Mouse (Mus musculus) central nervous system, embryonic 18 days (tissue): ENCODE results near the gene Ms4a6d. TPM values are rescaled to one million over a fixed set of nuclear protein-coding genes. Genes with fewer than 3 reads are reported as not detected.

Experiments used
- polyA plus RNA-seq: library from polyadenylated mRNA; depleted of rRNA; stranded (reverse); fragments of >200 nt; gene quantifications from 2 replicates; pipeline ENCODE4 v1.2.3, GENCODE M21; 2012; rRNA removed

Gene Ms4a6d
- 0.87 and 1.7 TPM in 2 replicates for polyA plus RNA-seq

GRCm38 (mm10) chr19:11604603-11605002 lies at the start of gene Ms4a6d:
Ms4a6d (minus strand) TSS chr19:11604849.

GRCm38 (mm10) chr19:11640732-11641131 lies 36.1 kb upstream of the Ms4a6d start, which contains the start of gene Ms4a3:
Ms4a3 (minus strand) TSS chr19:11640851.

GRCm38 (mm10) chr19:11623551-11623950 lies 18.9 kb upstream of the Ms4a6d start, which contains the start of gene Ms4a2:
Ms4a2 (minus strand) TSS chr19:11623719.

Other genes starting within 250 kb of the Ms4a6d start
- 0.16 and 0.26 TPM in 2 replicates for gene Ms4a4a, start 229.3 kb downstream of the Ms4a6d start, polyA plus RNA-seq
- 0.03 TPM in 1 of 2 replicates, not detected in the other for gene Ms4a4c, start 200.1 kb downstream of the Ms4a6d start, polyA plus RNA-seq
- gene Ms4a4b, start 161.3 kb downstream of the Ms4a6d start, polyA plus RNA-seq, result 0.09 TPM in 1 of 2 replicates, not detected in the other
- gene Ms4a6c, start 135.5 kb downstream of the Ms4a6d start, polyA plus RNA-seq, result 1.3 and 1.4 TPM in 2 replicates
- 0.08 TPM in 1 of 2 replicates, not detected in the other for gene Gm8369, start 118.9 kb downstream of the Ms4a6d start, polyA plus RNA-seq
- 1.4 and 1.8 TPM in 2 replicates for gene Ms4a6b, start 88.3 kb downstream of the Ms4a6d start, polyA plus RNA-seq
- gene Ms4a4d, start 68.0 kb downstream of the Ms4a6d start, polyA plus RNA-seq, result 0.14 TPM in 1 of 2 replicates, not detected in the other
- gene Ms4a2, start 18.9 kb upstream of the Ms4a6d start, polyA plus RNA-seq, result 0.08 and 0.11 TPM in 2 replicates
- gene Ms4a3, start 36.0 kb upstream of the Ms4a6d start, polyA plus RNA-seq, result 0.17 TPM in 1 of 2 replicates, not detected in the other
- gene Oosp2, start 55.7 kb upstream of the Ms4a6d start, polyA plus RNA-seq, result not detected in 2 replicates
- not detected in 2 replicates for gene Oosp1, start 86.3 kb upstream of the Ms4a6d start, polyA plus RNA-seq
- gene Oosp3, start 92.2 kb upstream of the Ms4a6d start, polyA plus RNA-seq, result not detected in 2 replicates
- gene Gif, start 142.7 kb upstream of the Ms4a6d start, polyA plus RNA-seq, result not detected in 2 replicates
- gene Mrpl16, start 165.5 kb upstream of the Ms4a6d start, polyA plus RNA-seq, result 36.9 and 37.1 TPM in 2 replicates
- gene Stx3, start 214.6 kb upstream of the Ms4a6d start, polyA plus RNA-seq, result 44.5 and 50.9 TPM in 2 replicates
- not detected in 2 replicates for gene Olfr1417, start 234.4 kb upstream of the Ms4a6d start, polyA plus RNA-seq